Mouse (Mus musculus): Measurements from ENCODE around the gene Ift43. TPM values are rescaled to one million over a fixed set of nuclear protein-coding genes. Genes with fewer than 3 reads are reported as not detected.
A peak's percentile ranks its signal among the peaks of the same experiment; 100 is the strongest.

Gene Ift43
- total RNA-seq, 1 experiment = 16.9 TPM

DNA sequence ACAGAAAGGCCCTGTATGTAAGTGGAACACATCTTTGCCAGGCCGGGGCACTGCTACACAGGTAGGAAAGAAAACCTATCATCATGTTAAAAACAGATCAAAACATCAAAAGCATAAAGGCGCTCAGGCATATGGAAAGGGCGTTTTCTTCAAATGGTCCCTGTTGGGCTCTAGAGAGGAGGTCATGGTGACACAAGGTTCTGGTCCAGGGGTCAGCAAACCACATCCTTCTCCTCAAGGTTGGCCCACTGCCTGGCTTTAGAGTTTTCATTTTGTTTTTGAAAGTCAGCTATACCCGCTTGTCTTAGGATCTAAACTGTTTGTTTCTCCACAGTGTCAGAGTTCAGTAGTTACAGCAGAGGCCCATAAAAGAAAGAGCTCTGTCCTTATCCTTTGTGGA lies 27.2 kb downstream of the Ift43 start:
- no peaks in the 10 kb centered on the region for H3K9me3 ChIP-seq (ENCODE audit: control insufficient read depth, insufficient read depth, low read depth, low read length)
- TF ChIP-seq ZNF384 (IDR thresholded peaks at IDR 0.05; ENCODE audit: low read depth, low read length) (no peak), ZC3H11A (IDR thresholded peaks at IDR 0.05; ENCODE audit: borderline replicate concordance, low read depth, low read length) (no peak)
- in situ Hi-C loops (cut with MboI; ENCODE audit: low sequenced_read_pairs in 2 of 2, unreplicated experiment in 2 of 2) = no loop called here
- DNase-seq (ENCODE audit: low read depth, low spot score) = no peak
- no peaks in the 10 kb centered on the region; the same call in 1 of the 2 replicates for H3K36me3 ChIP-seq (ENCODE audit: control insufficient read depth, insufficient read depth, low read length, poor library complexity, severe bottlenecking)
- H3K9ac ChIP-seq (ENCODE audit: insufficient read depth, low read depth, low read length, poor library complexity, severe bottlenecking) = no peak overlapping the region
- H3K4me3 ChIP-seq (ENCODE audit: insufficient read depth in 1 of 2, low read depth in 1 of 2, low read length in 2 of 2, poor library complexity in 1 of 2, severe bottlenecking in 1 of 2) = no peak overlapping the region
- no peak overlapping the region for H3K27ac ChIP-seq (ENCODE audit: insufficient read depth, low read depth, low read length, poor library complexity, severe bottlenecking)
- H3K4me1 ChIP-seq (ENCODE audit: control insufficient read depth in 2 of 2, insufficient read depth in 2 of 2, low read length in 2 of 2, poor library complexity in 1 of 2) = no peaks in the 10 kb centered on the region

DNA sequence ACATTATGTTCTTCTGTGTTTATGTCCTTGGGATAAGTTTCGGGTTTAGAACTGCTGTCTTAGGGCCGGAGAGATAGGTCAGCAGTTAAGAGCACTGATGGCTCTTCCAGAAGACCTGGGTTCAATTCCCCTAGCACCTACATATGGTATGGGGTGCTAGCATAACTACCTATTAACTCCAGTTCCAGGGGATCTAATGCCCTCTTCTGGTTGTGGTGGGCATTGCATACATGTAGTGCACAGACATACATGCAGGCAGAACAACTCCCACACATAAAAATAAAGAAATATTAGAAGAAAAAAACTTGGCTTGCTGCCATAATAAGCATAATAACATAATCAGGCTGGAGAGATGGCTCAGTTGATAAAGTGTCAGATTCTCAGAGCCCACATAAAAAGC lies 28.3 kb downstream of the Ift43 start:
- no peaks in the 10 kb centered on the region for H3K9me3 ChIP-seq (ENCODE audit: control insufficient read depth, insufficient read depth, low read depth, low read length)
- no peak overlapping the region for H3K4me3 ChIP-seq (ENCODE audit: insufficient read depth in 1 of 2, low read depth in 1 of 2, low read length in 2 of 2, poor library complexity in 1 of 2, severe bottlenecking in 1 of 2)
- in situ Hi-C loops (cut with MboI; ENCODE audit: low sequenced_read_pairs in 2 of 2, unreplicated experiment in 2 of 2) = no loop called here
- peaks cover 3% of the 10 kb centered on the region; the same call in 1 of the 2 replicates for H3K36me3 ChIP-seq (ENCODE audit: control insufficient read depth, insufficient read depth, low read length, poor library complexity, severe bottlenecking)
- H3K27ac ChIP-seq (ENCODE audit: insufficient read depth, low read depth, low read length, poor library complexity, severe bottlenecking) = no peak overlapping the region
- H3K9ac ChIP-seq (ENCODE audit: insufficient read depth, low read depth, low read length, poor library complexity, severe bottlenecking) = no peak overlapping the region
- TF ChIP-seq MAFK (IDR thresholded peaks at IDR 0.05; ENCODE audit: insufficient read depth, low read depth, low read length) = no peak
- TF ChIP-seq ZC3H11A (IDR thresholded peaks at IDR 0.05; ENCODE audit: borderline replicate concordance, low read depth, low read length) = peak; percentile 58; the same call in 1 of the 2 replicates
- no peak for TF ChIP-seq CHD2 (IDR thresholded peaks at IDR 0.05; ENCODE audit: low read depth, low read length)
- no peak for TF ChIP-seq HCFC1 (IDR thresholded peaks at IDR 0.05; ENCODE audit: borderline replicate concordance, insufficient read depth, low read length)
- H3K4me1 ChIP-seq (ENCODE audit: control insufficient read depth in 2 of 2, insufficient read depth in 2 of 2, low read length in 2 of 2, poor library complexity in 1 of 2) = no peaks in the 10 kb centered on the region
- peak; percentile 33 for DNase-seq (ENCODE audit: low read depth, low spot score)

DNA sequence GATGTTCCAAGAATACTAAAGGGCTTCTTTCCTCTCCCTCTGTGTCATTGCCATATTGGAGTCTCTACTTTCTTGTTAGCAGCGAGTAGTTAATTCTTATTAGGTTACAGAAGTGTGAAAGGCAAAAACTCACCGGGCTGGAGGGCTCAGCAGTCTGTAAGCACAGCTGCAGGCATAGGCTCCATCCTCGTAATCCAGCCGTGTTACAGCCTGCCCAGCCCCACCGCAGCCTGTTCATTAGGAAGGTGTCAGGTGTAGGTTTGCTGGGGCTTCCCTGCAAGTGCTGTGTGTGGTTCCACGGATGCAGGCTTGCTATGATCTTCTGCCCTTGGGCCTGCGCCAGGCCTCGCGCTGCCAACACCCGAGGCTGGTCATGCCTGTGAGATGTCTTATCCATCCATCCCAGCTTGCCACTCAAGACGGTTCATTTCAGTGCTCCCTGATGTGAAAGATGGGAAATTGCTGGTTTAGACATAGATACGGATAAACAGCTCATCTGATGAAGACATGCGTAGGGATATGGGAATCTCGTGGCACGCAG lies 34.0 kb downstream of the Ift43 start:
- in situ Hi-C loops (cut with MboI; ENCODE audit: low sequenced_read_pairs in 2 of 2, unreplicated experiment in 2 of 2) = no loop called here
- DNase-seq (ENCODE audit: low read depth, low spot score) = no peak

GRCm38 (mm10) chr12:86124016-86124415 lies 41.7 kb downstream of the Ift43 start:
- Histone ChIP-seq H3K4me3 (ENCODE audit: insufficient read depth in 1 of 2, low read depth in 1 of 2, low read length in 2 of 2, poor library complexity in 1 of 2, severe bottlenecking in 1 of 2) (no peak overlapping the region), H3K9ac (ENCODE audit: insufficient read depth, low read depth, low read length, poor library complexity, severe bottlenecking) (no peak overlapping the region), H3K4me1 (ENCODE audit: control insufficient read depth in 2 of 2, insufficient read depth in 2 of 2, low read length in 2 of 2, poor library complexity in 1 of 2) (no peaks in the 10 kb centered on the region), H3K36me3 (ENCODE audit: control insufficient read depth, insufficient read depth, low read length, poor library complexity, severe bottlenecking) (no peaks in the 10 kb centered on the region), H3K27ac (ENCODE audit: insufficient read depth, low read depth, low read length, poor library complexity, severe bottlenecking) (no peak overlapping the region), H3K9me3 (ENCODE audit: control insufficient read depth, insufficient read depth, low read depth, low read length) (no peaks in the 10 kb centered on the region)
- TF ChIP-seq CHD2 (IDR thresholded peaks at IDR 0.05; ENCODE audit: low read depth, low read length) (no peak), MAFK (IDR thresholded peaks at IDR 0.05; ENCODE audit: insufficient read depth, low read depth, low read length) (no peak), HCFC1 (IDR thresholded peaks at IDR 0.05; ENCODE audit: borderline replicate concordance, insufficient read depth, low read length) (no peak), ZC3H11A (IDR thresholded peaks at IDR 0.05; ENCODE audit: borderline replicate concordance, low read depth, low read length) (no peak), ZNF384 (IDR thresholded peaks at IDR 0.05; ENCODE audit: low read depth, low read length) (no peak)
- in situ Hi-C loops (cut with MboI; ENCODE audit: low sequenced_read_pairs in 2 of 2, unreplicated experiment in 2 of 2) = no loop called here
- no peak for DNase-seq (ENCODE audit: low read depth, low spot score)

More for the DNA sequence above, 34.0 kb downstream of the Ift43 start:
- H3K4me1 ChIP-seq (ENCODE audit: control insufficient read depth in 2 of 2, insufficient read depth in 2 of 2, low read length in 2 of 2, poor library complexity in 1 of 2) = no peaks in the 10 kb centered on the region
- no peak overlapping the region for H3K9ac ChIP-seq (ENCODE audit: insufficient read depth, low read depth, low read length, poor library complexity, severe bottlenecking)
- TF ChIP-seq CHD2 (IDR thresholded peaks at IDR 0.05; ENCODE audit: low read depth, low read length) = no peak
- no peak for TF ChIP-seq MAFK (IDR thresholded peaks at IDR 0.05; ENCODE audit: insufficient read depth, low read depth, low read length)
- no peak for TF ChIP-seq HCFC1 (IDR thresholded peaks at IDR 0.05; ENCODE audit: borderline replicate concordance, insufficient read depth, low read length)
- no peak for TF ChIP-seq ZC3H11A (IDR thresholded peaks at IDR 0.05; ENCODE audit: borderline replicate concordance, low read depth, low read length)
- no peak for TF ChIP-seq ZNF384 (IDR thresholded peaks at IDR 0.05; ENCODE audit: low read depth, low read length)
- H3K36me3 ChIP-seq (ENCODE audit: control insufficient read depth, insufficient read depth, low read length, poor library complexity, severe bottlenecking) = peaks cover 4% of the 10 kb centered on the region; the same call in 1 of the 2 replicates
- H3K4me3 ChIP-seq (ENCODE audit: insufficient read depth in 1 of 2, low read depth in 1 of 2, low read length in 2 of 2, poor library complexity in 1 of 2, severe bottlenecking in 1 of 2) = no peak overlapping the region
- H3K27ac ChIP-seq (ENCODE audit: insufficient read depth, low read depth, low read length, poor library complexity, severe bottlenecking) = no peak overlapping the region
- no peaks in the 10 kb centered on the region for H3K9me3 ChIP-seq (ENCODE audit: control insufficient read depth, insufficient read depth, low read depth, low read length)

GRCm38 (mm10) chr12:86128122-86128521 lies 45.8 kb downstream of the Ift43 start:
- no peak overlapping the region for H3K27ac ChIP-seq (ENCODE audit: insufficient read depth, low read depth, low read length, poor library complexity, severe bottlenecking)
- no peaks in the 10 kb centered on the region for H3K36me3 ChIP-seq (ENCODE audit: control insufficient read depth, insufficient read depth, low read length, poor library complexity, severe bottlenecking)
- H3K4me3 ChIP-seq (ENCODE audit: insufficient read depth in 1 of 2, low read depth in 1 of 2, low read length in 2 of 2, poor library complexity in 1 of 2, severe bottlenecking in 1 of 2) = no peak overlapping the region
- DNase-seq (ENCODE audit: low read depth, low spot score) = no peak
- in situ Hi-C loops (cut with MboI; ENCODE audit: low sequenced_read_pairs in 2 of 2, unreplicated experiment in 2 of 2) = loop anchor here in 1 of 2 experiments (25.0 kb wide), 1 partner anchor 484 kb away; no protein-coding TSS in a partner anchor
- H3K4me1 ChIP-seq (ENCODE audit: control insufficient read depth in 2 of 2, insufficient read depth in 2 of 2, low read length in 2 of 2, poor library complexity in 1 of 2) = peaks cover 0 to 4% of the 10 kb centered on the region in 2 experiments; a peak in 1 of 4 replicates
- no peak overlapping the region for H3K9ac ChIP-seq (ENCODE audit: insufficient read depth, low read depth, low read length, poor library complexity, severe bottlenecking)
- no peaks in the 10 kb centered on the region for H3K9me3 ChIP-seq (ENCODE audit: control insufficient read depth, insufficient read depth, low read depth, low read length)
- TF ChIP-seq ZNF384 (IDR thresholded peaks at IDR 0.05; ENCODE audit: low read depth, low read length) = no peak
- TF ChIP-seq HCFC1 (IDR thresholded peaks at IDR 0.05; ENCODE audit: borderline replicate concordance, insufficient read depth, low read length) = no peak
- no peak for TF ChIP-seq CHD2 (IDR thresholded peaks at IDR 0.05; ENCODE audit: low read depth, low read length)
- no peak for TF ChIP-seq MAFK (IDR thresholded peaks at IDR 0.05; ENCODE audit: insufficient read depth, low read depth, low read length)
- TF ChIP-seq ZC3H11A (IDR thresholded peaks at IDR 0.05; ENCODE audit: borderline replicate concordance, low read depth, low read length) = no peak
